Mouse (Mus musculus): Measurements from ENCODE around the gene Cfap100.

DNA sequence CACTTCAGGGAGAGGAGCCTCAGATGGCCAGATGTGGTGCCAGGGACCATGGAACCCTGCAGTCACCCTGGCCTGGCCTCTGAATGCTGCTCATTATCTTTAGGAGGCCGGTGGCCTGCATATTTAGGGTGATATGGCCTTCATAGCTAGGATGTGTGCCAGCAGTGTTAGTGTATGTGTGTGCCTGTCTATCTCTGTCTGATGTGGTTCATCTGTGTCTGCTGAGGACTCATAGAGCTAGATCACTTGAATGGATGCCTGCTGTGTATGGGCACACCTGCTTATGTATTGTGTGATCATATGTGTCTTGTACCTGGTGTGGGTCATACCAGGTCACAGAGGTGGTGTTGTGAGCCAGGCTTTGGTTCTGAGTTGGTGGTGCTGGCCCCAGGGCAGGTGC is 39.6 kb upstream of the Cfap100 start:
- TF ChIP-seq CTCF (IDR thresholded peaks at IDR 0.05; ENCODE audit: low read depth): no peak
- TF ChIP-seq EP300 (IDR thresholded peaks at IDR 0.05; ENCODE audit: low read depth): no peak
